Mouse (Mus musculus) ovary, postnatal 36 days (tissue): ENCODE measurements around the gene Gpr12.
A peak's percentile ranks its signal among the peaks of the same experiment; 100 is the strongest.
"Not testable (repeated sequence)": the region's sequence is repeated elsewhere in the genome, so short reads cannot be mapped to it uniquely, and the experiment has no call there.

ENCODE experiments used
- DNase-seq: peaks from one replicate; pipeline ENCODE4 v3.0.0; 2022; ENCODE audit warnings: low spot score, mixed read lengths

Gpr12 gene

DNA sequence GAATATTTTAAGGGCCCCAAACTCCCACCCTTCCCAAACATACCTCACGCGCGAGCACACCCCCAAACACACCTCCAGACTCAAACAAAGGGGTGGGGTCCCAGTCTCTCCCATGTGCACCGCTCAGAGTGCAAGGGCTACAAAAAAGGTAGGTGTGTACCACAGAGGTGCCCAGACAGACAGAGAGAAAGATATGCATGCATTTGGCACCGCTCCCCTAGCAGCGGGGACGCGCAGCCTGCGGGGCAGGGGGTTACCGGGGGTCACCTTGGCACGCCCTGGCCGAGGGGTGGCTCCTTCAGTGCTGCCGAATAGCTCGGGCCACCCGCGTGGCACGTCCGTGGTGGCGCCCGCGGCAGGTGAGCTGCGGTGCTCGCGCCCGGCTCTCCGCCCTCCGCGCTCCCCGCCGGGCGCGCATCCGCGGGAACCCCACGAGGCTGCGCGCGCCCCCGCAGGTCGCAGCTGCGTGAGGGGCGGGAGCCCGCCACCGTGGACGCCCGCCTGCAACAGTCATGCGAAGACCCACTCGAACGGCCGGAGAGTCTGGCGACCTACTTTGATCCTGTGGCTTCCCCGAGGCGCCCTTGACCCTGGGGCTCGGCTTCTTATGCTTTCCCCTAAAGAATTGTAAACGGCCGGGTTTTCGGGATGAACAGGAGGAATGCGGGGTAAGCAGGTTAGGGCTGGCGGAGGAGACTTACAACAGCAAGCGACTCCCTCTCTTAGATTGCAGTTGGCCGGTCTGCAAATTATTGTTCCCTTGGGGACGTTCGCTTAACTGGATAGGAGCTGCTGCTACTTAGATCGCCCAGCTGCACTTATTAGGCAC is at the start of gene Gpr12:
TSS of gene Gpr12 (minus strand) at position 762 of the 829 bp plus-strand sequence.
- DNase-seq = no peak

- no peak for DNase-seq
Measured at GRCm38 (mm10) chr5:146631602-146632001, 46.6 kb upstream of the Gpr12 start.

- no peak for DNase-seq
Measured at GRCm38 (mm10) chr5:146630961-146631360, 45.9 kb upstream of the Gpr12 start.

- DNase-seq = no peak
Measured at GRCm38 (mm10) chr5:146629636-146630035, 44.6 kb upstream of the Gpr12 start.

DNA sequence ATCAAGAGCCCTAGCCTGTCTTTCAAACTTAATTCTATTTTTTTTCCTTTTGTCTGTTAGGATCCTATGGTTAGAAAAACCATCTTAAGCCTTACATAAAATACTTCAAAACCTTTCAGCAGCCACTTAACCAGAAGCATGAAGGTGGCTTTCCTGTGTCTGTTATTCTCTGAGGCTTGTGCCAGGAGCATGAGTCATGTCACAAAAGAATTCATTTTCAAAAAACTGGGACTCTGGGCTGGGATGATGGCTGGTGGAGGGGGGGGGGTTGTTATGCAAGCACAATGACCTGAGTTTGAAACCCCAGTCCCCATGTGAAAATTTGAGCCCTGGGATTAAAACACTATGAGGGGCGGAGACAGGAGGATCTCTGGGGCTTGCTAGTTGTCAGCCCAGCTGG is 43.8 kb upstream of the Gpr12 start:
- DNase-seq = no peak

DNA sequence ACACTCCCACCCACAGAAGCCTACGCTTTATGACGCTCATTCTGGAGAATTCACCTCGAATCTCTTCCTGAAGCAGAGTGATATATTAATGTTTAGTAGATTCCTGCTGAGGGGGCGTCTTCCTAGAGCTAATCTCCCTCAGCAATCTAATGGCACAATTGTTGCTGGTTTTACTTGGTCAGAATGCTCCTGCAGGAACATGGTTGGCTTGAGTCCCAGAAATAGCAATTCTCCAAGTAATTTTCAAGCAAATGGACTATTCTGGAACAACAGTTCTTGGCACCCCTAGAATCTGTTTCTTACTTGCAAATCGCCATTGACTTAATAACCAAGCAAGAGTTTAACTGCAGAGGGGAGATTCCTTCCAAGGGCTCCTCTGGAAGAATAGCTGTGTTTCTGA is 42.9 kb upstream of the Gpr12 start:
- DNase-seq = no peak

DNA sequence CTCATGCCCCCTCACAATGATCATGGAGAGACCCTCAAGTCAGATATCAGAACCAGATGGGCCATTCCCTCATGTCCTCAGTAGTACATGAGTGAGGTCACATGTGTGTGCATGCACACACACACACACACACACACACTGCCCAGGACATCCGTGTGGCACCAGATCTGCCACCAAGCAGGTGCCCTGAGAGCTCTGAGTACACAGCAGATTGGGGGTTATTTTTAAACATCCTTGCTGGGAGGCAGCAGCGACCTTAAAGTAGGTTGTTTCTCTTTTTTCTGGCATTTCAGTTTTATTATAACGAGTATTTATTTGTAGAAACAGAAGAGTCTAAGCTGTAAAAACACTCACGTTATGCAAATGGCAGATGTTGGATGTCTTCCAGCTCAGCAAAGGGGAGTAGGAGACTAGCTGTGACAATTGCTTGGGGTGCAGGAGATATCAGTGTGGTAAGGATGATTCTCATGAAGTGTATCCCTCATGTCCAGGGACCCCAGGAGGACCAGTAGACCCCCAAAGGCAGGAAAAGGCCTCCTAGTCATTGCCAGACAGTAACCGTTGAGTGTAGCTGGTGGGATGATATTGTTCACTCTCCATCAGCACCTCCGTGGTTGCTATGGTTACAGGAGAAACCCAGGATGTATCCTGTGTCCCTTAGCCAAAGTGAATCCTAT is 40.7 kb upstream of the Gpr12 start:
- DNase-seq = no peak

DNA sequence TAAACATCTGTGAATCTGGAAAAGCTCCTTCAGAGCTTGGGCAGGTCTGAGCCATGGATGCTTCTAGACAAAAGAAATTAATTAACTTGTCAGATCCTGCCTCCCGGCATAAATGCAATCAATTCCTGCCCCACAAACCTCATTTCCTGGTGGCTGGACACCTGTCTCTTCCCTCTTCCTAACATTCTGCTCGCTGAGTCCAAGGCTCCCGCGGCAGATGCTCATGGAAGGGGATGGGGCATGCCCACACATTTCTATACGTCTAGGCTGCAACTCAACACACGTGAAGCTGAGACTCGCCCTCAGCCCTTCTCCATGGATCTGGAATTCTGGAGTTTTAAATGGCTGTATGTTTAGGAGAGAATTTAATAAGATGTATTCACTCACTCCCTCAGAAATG is 26.8 kb upstream of the Gpr12 start:
- DNase-seq = no peak

DNA sequence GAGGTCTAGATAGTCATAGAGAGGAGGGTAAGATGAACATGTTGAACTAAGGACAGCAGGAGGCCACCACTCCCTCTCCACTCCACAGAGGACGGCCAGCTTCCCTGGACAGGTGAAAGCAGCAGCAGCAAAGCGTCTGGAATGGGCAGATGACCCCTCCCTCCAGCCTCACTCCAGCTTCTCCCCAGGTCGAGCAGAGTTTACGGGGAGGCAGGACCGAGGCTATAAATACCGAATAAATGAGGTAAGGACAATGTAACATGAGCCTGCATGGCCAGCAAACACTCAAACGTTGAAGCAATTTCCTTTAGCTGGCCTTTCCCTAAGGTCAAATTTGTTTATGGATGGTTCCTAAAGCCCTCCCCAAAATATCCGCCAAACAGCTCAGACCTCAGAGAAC is 26.0 kb upstream of the Gpr12 start:
- no peak for DNase-seq

DNA sequence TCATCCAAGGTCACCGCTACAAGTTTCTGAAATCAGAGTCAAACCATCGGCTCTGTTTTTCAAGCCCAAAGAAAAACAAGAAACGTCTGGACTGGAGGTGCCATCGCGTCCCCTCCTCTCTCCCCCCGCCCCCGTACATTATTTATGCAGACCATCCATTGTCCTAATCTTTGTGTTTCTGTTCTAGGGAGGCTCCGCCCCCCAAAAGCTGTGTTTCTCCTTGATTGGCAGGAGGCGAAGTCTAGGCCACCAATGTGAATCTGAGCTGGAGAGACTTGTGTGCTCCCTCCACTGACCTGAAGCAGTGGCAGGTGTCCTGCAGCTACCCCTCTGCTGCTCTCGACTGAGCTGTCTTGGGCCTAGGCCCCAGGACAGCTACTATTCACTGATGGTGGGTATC is 24.6 kb upstream of the Gpr12 start:
- DNase-seq = no peak

- DNase-seq = no peak
Measured at GRCm38 (mm10) chr5:146607816-146608215, 22.8 kb upstream of the Gpr12 start.

GRCm38 (mm10) chr5:146606895-146607294 is 21.9 kb upstream of the Gpr12 start:
- no peak for DNase-seq

- no peak for DNase-seq
Measured at GRCm38 (mm10) chr5:146606221-146606620, 21.2 kb upstream of the Gpr12 start.

- no peak for DNase-seq
Measured at GRCm38 (mm10) chr5:146599970-146600369, 14.9 kb upstream of the Gpr12 start.

GRCm38 (mm10) chr5:146599216-146599615 is 14.2 kb upstream of the Gpr12 start:
- DNase-seq = not testable (repeated sequence)

- DNase-seq = no peak
Measured at GRCm38 (mm10) chr5:146598215-146599119, 13.4 kb upstream of the Gpr12 start.

DNA sequence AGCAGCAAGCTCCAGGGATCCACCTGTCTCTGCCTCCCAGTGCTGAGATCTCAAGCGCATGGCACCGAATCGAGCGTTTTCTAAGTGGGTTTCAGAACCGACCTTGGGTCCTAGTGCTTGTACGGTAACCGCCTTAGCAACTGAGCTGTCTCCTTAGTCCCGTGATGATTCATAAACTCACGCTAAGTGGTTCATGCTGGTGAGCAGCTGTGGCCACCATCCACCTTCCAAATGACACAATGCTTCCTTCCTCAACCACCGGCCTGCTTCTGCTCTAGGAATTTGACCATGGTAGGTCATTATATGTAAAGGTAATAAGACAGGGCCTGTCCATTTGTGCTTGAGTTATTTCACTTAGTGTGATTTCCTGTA is 12.4 kb upstream of the Gpr12 start:
- no peak for DNase-seq

DNA sequence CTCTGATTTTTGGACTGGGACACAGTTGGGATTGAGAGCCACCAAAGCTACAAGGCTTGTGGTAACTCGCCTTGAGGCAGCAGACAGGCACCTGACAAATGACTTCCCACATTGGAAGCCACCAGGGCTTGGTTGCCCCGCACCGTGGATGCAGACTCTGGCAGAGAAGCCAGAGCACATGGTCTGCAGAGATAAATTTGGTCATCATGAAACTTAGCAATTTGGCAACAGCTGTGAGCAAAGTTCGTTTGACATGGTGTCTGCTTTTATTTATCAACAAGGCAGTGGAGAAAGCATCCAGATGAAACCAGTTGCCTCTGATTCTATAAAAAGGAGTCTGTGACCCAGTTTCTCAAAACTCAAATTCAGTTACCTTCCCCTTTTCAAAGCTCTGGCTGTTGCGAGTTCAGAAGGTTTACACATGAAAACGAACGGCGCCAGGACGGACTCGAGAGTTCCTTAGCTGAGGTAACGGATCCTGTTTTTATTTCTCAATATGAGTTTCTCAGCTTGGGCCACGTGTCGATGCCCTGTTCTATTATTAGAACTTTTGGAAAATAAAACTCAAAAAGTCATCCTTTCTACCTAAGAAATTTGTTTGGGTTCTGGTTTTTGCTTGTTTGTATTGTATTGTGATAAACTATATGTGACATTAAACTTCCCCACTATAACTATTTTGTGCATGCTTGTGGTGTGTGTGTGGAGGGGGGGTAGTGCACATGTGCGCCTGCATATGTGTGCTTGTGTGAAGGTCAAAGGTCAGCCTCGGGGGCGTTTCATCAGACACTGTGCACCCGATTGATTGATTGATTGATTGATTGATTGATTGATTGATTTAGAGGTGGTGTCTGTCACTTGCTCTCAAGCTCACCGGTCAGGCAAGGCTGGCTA is 11.8 kb upstream of the Gpr12 start:
- DNase-seq = no peak

GRCm38 (mm10) chr5:146592580-146592979 is 7.5 kb upstream of the Gpr12 start:
- no peak for DNase-seq

DNA sequence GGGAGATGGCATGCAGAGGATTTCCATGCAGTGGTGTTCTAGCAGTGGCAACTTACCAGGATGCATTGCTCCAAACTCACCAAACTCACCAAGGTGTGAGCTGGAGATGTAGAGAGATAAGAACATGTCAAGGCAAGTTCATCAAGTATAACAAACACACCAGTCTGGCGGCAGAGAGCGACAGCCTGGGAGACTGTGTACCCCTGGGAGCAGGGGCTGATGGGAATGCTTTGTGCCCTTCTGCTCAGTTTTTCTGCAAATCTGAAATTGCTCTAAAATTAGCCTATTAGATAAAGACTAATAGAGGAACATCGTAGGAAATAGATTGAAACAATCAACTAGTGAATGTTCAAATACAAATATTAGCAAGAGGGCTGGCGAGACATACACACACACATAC is 6.6 kb upstream of the Gpr12 start:
- DNase-seq = no peak

- peak; percentile 13 for DNase-seq
Measured at GRCm38 (mm10) chr5:146590987-146591386, 5.9 kb upstream of the Gpr12 start.
